Mouse (Mus musculus) liver, embryonic 11.5 days (tissue): ENCODE data around the gene 0610009B22Rik. TPM values are rescaled to one million over a fixed set of nuclear protein-coding genes. Genes with fewer than 3 reads are reported as not detected.
"Not testable (repeated sequence)": the region's sequence is repeated elsewhere in the genome, so short reads cannot be mapped to it uniquely, and the experiment has no call there.

Source experiments
- ATAC-seq: fragments of 200-750 bp; cut with Nextera tagmentation; replicated peaks from 2 replicates; pipeline ENCODE4 v1.8.0; 2017; ENCODE audit warnings: moderate number of reproducible peaks, mild to moderate bottlenecking, moderate TSS enrichment, moderate library complexity; ENCODE audit not compliant: low FRiP score
- DNase-seq: peaks from one replicate; pipeline ENCODE4 v3.0.0-alpha.2; 2017; ENCODE audit warnings: low spot score
- H3K27ac ChIP-seq: fragments of 300-500 bp; sonication (generic); 2 replicates; pipeline ENCODE4 v1.5.1; 2014; ENCODE audit warnings: mild to moderate bottlenecking, low read depth, low read length, control low read depth
- H3K27me3 ChIP-seq: fragments of 300-500 bp; sonication (generic); replicated peaks from 2 replicates; pipeline ENCODE4 v1.6.1; 2014; ENCODE audit warnings: low read length, mixed read lengths; ENCODE audit not compliant: control insufficient read depth, insufficient read depth
- H3K36me3 ChIP-seq: fragments of 300-500 bp; sonication (generic); 2 replicates; pipeline ENCODE4 v1.6.1; 2014; ENCODE audit warnings: mild to moderate bottlenecking, low read length, moderate library complexity, mixed read lengths; ENCODE audit not compliant: control insufficient read depth, insufficient read depth
- H3K4me1 ChIP-seq: fragments of 300-500 bp; sonication (generic); replicated peaks from 2 replicates; pipeline ENCODE4 v1.6.1; 2014; ENCODE audit warnings: low read length, mixed read lengths; ENCODE audit not compliant: control insufficient read depth, insufficient read depth
- H3K4me2 ChIP-seq: fragments of 300-500 bp; sonication (generic); 2 replicates; pipeline ENCODE4 v1.6.1; 2014; ENCODE audit warnings: mild to moderate bottlenecking, control low read depth, moderate library complexity
- H3K4me3 ChIP-seq: fragments of 300-500 bp; sonication (generic); 2 replicates; pipeline ENCODE4 v1.5.1; 2014; ENCODE audit warnings: low read depth, low read length, control low read depth
- H3K9ac ChIP-seq: fragments of 300-500 bp; sonication (generic); 2 replicates; pipeline ENCODE4 v1.6.1; 2014; ENCODE audit warnings: low read depth, low read length, control low read depth
- H3K9me3 ChIP-seq: fragments of 300-500 bp; sonication (generic); 2 replicates; pipeline ENCODE4 v1.6.1; 2016; ENCODE audit warnings: low read length, inconsistent platforms, mixed read lengths; ENCODE audit not compliant: control insufficient read depth
- WGBS: fragments of 180-500 bp; shearing (Covaris S2); extraction: QIAGEN DNeasy Blood & Tissue Kit; methylation state at CpG from one replicate; pipeline ENCODE4 v1.1.7; 2014; 5-methylcytosine and 5-hydroxymethylcytosine counted together
- polyA plus RNA-seq: library from polyadenylated mRNA; unstranded; fragments of >200 nt; fragmentation: Nextera tagmentation; extraction: Ambion mirVana; gene quantifications from 2 replicates; pipeline ENCODE4 v1.2.1, GENCODE M21; 2014

0610009B22Rik gene
- polyA plus RNA-seq, 1 experiment from 2014 or later = 60.4 TPM

DNA sequence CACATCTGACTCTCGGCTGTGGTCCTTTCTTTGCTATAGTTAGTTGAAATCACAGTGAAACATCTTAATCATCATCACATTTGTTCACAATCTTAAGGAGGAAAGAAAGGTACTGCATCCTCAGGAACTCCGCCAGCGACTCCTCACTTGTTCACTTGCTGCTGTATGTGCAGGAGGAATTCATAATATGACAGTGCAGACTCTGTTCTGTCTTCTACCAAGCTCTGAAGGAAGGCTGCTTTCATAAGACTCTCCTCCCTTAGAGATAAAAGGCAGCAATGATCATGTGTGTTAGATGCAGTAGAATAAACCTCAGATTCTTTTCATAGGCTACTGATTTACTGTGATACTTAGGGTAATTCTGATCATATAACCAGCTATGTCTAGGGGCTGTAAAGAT lies 6.3 kb upstream of the 0610009B22Rik start:
- Histone ChIP-seq H3K27ac (no peak overlapping the region), H3K4me2 (no peak overlapping the region), H3K4me1 (no peaks in the 10 kb centered on the region), H3K4me3 (no peak overlapping the region), H3K36me3 (peaks cover 18% of the 10 kb centered on the region), H3K27me3 (no peaks in the 10 kb centered on the region), H3K9ac (no peak overlapping the region), H3K9me3 (no peaks in the 10 kb centered on the region)
- DNase-seq (no peak), ATAC-seq (no peak)
- WGBS = 90% methylated on average over 3 of the region's 3 CpGs

DNA sequence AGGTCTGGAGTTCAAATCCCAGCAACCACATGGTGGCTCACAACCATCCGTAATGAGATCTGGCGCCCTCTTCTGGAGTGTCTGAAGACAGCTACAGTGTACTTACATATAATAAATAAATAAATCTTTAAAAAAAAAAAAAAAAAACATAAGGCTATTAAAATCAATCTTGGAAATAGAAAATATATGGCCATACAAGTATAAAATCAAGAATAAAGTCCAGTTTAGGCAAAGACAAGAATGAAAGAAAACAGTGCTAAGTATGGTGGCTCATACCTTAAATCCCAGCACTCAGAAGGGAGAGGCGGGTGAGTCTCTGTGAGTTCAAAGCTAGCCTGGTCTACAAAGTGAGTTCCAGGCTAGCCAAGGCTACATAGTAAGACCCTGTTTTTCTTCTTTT lies 1.9 kb upstream of the 0610009B22Rik start:
- H3K36me3 ChIP-seq, H3K9me3 ChIP-seq, H3K4me2 ChIP-seq, ATAC-seq, DNase-seq, H3K4me3 ChIP-seq, H3K27ac ChIP-seq, H3K9ac ChIP-seq, H3K4me1 ChIP-seq, H3K27me3 ChIP-seq: not testable (repeated sequence)
- WGBS = 96% methylated on average over 1 of the region's 3 CpGs

DNA sequence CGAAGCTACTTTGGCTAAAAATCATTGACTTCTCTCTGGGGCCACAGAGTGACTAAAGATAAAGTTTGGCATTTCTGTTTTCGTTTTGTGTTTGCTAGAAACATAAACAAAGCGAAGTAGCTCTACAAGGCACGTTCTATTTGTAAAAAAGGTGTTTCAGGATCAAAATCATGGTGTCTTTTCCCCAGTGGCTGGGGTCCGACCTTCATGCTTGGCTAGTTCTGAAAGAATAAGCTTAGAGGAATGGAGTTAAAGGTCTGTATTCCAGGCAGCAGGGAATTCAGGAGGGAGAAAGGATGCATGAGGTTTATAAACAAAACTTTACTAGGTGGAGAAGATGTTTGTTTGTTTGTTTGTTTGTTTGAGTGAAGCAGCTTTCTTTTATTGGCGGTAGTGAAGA lies 669 bp upstream of the 0610009B22Rik start:
- ATAC-seq (no peak), DNase-seq (no peak)
- Histone ChIP-seq H3K36me3 (no peaks in the 10 kb centered on the region; the same call in 1 of the 2 replicates), H3K27ac (peak overlapping the region; percentile 96; the same call in 1 of the 2 replicates), H3K4me3 (peak overlapping the region; percentile 71), H3K9ac (peak overlapping the region; percentile 77), H3K27me3 (no peaks in the 10 kb centered on the region), H3K9me3 (no peaks in the 10 kb centered on the region), H3K4me2 (peak overlapping the region; percentile 87), H3K4me1 (peaks cover 7% of the 10 kb centered on the region)
- 19% methylated on average over 6 of the region's 6 CpGs for WGBS

DNA sequence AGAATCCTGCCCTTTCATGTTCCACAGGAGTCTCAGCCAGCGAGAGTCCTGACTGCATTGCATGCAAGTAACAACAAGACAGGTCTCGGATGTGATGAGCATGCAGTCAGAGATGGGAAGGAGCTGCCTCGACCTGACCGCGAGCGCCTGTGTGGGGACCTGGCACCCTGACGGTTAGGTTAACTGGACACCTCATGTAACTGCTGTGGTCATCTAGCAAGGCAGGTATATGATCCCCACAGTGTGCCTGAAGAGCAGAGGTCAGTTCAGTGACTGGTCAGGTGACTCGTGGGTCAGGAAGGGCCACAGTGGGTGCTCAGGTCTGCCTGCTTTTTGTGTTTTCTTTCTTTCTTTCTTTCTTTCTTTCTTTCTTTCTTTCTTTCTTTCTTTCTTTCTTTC lies 6.7 kb downstream of the 0610009B22Rik start:
- Histone ChIP-seq H3K4me3 (no peak overlapping the region), H3K4me2 (peak overlapping the region; percentile 10; the same call in 1 of the 2 replicates), H3K36me3 (no peaks in the 10 kb centered on the region), H3K9ac (no peak overlapping the region), H3K27ac (no peak overlapping the region), H3K27me3 (no peaks in the 10 kb centered on the region), H3K4me1 (0 out of 2 replicates have a peak, but pooled peaks cover 2% of the 10 kb centered on the region), H3K9me3 (no peaks in the 10 kb centered on the region)
- peak; percentile 43 for DNase-seq
- 43% methylated on average over 8 of the region's 8 CpGs for WGBS
- ATAC-seq = no peak

DNA sequence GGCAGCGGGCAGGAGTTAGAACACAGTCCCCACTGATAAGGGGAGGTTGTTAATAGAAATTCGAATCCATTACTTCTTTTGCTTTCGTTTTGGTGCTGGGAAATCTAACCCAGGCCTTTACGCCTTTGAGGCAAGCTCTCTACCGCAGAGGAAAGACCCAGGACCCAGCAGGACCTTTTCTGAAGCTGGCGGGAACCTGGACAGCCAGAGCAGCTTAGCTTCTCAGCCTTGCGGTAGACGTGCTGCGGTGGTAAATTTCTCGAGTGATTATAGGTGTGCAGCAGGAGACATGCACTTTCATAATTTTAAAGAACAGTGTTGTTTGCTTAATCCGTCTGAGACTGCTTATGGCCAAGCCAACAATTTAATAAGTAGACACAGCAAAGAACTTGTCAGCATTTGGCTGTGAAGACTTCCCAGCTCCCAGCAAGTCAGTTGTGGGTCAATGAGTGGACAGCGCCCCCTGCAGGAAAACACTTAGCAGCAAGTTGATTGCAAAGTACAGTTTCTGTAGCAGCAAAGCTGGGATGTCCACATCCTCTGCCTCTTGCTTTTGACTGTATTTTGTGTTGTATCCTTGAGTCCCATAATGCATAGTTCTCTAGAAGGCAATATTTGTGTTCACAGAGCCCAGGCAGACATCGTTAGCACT lies 7.2 kb downstream of the 0610009B22Rik start:
- H3K4me1 ChIP-seq = 0 out of 2 replicates have a peak, but pooled peaks cover 2% of the 10 kb centered on the region
- peak overlapping the region; percentile 53 for H3K4me2 ChIP-seq
- no peaks in the 10 kb centered on the region for H3K9me3 ChIP-seq
- H3K9ac ChIP-seq = peak overlapping the region; percentile 42; the same call in 1 of the 2 replicates
- peak overlapping the region; percentile 18; the same call in 1 of the 2 replicates for H3K4me3 ChIP-seq
- WGBS = 29% methylated on average over 13 of the region's 13 CpGs
- no peak overlapping the region for H3K27ac ChIP-seq
- no peaks in the 10 kb centered on the region for H3K27me3 ChIP-seq
- peak; percentile 76 for DNase-seq
- ATAC-seq = peak; percentile 70
- no peaks in the 10 kb centered on the region for H3K36me3 ChIP-seq

DNA sequence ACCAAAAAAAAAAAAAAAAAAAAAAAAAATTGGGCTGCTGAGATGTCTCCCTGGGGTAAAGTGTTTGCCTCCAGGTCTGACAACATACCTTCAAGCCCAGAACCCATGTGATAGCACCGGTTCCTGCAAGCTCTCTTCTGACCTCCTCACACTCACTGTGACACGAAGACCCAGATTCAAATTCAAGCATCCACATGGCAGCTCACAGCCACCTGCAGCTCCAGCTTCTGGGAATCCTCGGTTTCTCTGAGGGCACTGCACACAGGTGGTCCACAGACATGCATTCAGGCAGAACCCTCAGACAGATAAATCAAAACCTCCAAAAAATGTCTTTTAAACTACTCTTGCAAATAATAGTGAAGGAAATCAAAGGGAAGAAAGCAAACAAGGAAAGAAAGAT lies 9.2 kb downstream of the 0610009B22Rik start:
- no peak overlapping the region for H3K27ac ChIP-seq
- H3K4me3 ChIP-seq = no peak overlapping the region
- no peaks in the 10 kb centered on the region for H3K36me3 ChIP-seq
- no peaks in the 10 kb centered on the region for H3K9me3 ChIP-seq
- no peak overlapping the region for H3K4me2 ChIP-seq
- DNase-seq = no peak
- no peaks in the 10 kb centered on the region for H3K27me3 ChIP-seq
- H3K4me1 ChIP-seq = 0 out of 2 replicates have a peak, but pooled peaks cover 2% of the 10 kb centered on the region
- 71% methylated on average over 3 of the region's 3 CpGs for WGBS
- no peak overlapping the region for H3K9ac ChIP-seq
- no peak for ATAC-seq

DNA sequence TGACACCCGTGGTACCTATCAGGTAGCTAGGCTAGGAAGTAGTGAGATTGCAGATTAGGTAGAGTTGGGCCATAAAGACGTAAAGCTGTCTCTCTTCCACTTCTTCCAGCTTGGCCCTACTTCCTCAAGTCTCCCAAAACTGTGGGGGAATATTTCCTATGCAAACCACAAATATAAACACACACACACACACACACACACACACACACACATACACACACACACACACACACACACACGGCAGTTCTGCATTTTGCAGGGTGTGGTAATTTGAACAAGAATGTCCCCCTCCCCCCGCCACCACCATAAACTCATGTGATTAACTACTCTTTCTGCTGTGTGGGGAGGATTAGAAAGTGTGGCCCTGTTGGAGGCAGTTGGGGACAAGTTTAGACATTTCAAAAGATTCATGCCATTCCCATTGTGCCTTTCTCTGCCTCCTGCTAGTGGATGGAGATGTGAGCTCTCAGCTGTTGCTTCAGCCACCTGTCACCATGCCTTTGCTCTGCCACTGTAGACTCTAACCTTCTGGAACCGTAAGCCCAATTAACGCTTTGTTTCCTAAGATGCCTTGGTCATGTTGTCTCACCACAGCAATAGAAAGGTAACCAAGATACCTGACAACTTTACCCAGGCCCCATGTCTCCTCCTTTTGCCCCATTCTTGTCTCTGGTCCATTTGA lies 10.8 kb downstream of the 0610009B22Rik start:
- no peak overlapping the region for H3K4me2 ChIP-seq
- DNase-seq (no peak), ATAC-seq (no peak)
- H3K9ac ChIP-seq = no peak overlapping the region
- no peak overlapping the region for H3K27ac ChIP-seq
- H3K9me3 ChIP-seq = no peaks in the 10 kb centered on the region
- no peaks in the 10 kb centered on the region for H3K27me3 ChIP-seq
- 0 out of 2 replicates have a peak, but pooled peaks cover 2% of the 10 kb centered on the region for H3K4me1 ChIP-seq
- no peaks in the 10 kb centered on the region for H3K36me3 ChIP-seq
- 57% methylated on average over 6 of the region's 6 CpGs for WGBS
- no peak overlapping the region for H3K4me3 ChIP-seq

DNA sequence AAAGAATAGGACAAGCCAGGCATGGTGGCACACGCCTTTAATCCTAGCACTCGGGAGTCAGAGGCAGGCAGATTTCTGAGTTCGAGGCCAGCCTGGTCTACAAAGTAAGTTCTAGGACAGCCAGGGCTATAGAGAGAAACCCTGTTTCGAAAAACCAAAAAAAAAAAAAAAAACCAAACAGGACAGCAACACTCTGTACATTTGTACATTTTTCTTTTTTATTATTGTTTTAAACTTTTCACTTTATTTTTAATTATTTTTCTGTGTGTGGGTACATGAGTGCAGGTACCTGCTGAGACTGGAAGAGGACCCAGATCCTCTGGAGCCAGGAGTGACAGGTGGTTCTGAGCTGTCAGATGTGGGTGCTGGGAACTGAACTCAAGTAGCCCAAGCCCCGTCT lies 13.3 kb downstream of the 0610009B22Rik start:
- Histone ChIP-seq H3K4me1 (no peaks in the 10 kb centered on the region), H3K9me3 (no peaks in the 10 kb centered on the region), H3K9ac (no peak overlapping the region), H3K4me2 (no peak overlapping the region), H3K27me3 (no peaks in the 10 kb centered on the region), H3K4me3 (no peak overlapping the region), H3K36me3 (no peaks in the 10 kb centered on the region), H3K27ac (no peak overlapping the region)
- DNase-seq = no peak
- WGBS = 73% methylated on average over 5 of the region's 5 CpGs
- no peak for ATAC-seq

DNA sequence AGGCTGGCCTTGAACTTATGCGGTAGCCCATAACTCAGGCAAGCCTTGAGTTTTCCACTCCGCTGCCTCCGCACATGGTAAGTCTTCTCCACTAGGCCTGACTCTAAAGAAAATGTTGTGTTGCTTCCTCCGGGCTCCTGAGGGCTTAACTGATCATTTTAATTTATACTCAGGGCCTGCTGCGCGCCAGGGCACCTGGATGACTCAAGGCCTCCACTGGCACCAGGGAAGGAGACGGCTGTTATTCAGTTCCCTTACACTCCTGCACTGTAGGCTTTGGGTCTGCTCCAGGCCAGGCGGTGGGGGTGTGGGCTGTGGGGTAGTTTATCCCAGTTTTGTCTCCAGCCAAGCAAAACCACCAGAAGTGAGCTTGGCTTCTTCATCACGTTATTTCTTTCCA lies 15.4 kb downstream of the 0610009B22Rik start:
- 86% methylated on average over 9 of the region's 9 CpGs for WGBS
- Histone ChIP-seq H3K27ac (no peak overlapping the region), H3K4me3 (no peak overlapping the region), H3K27me3 (no peaks in the 10 kb centered on the region), H3K9ac (no peak overlapping the region), H3K9me3 (no peaks in the 10 kb centered on the region), H3K4me2 (no peak overlapping the region), H3K36me3 (no peaks in the 10 kb centered on the region), H3K4me1 (no peaks in the 10 kb centered on the region)
- ATAC-seq (no peak), DNase-seq (no peak)
